Mouse (Mus musculus) cerebral cortex, adult 2 months (tissue): ENCODE results near the gene Klhl35.

Experiments used
- WGBS: fragments of 180-500 bp; shearing (Covaris S2); methylation state at CpG from one replicate; pipeline ENCODE4 v1.1.7; 2018; 5-methylcytosine and 5-hydroxymethylcytosine counted together

Klhl35 gene

DNA sequence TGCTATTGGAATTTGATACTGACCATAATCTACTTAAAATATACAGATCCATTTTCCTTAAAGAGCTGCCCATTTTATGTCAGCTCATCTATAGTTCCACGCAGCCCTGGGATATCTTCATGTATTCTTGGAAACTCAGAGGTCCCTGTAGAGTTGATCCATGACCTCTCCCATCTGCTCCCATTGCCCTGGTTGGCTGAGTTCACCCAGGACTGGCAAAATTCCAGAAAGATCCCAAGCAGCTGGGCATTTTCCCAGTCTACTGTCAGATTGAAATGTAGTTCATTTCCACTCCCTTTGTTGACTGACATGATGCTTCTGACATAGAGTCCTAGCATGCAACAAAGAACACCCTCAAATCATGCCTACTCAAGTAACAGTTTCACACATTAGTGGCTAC, 33.3 kb downstream of the Klhl35 start:
- 72% methylated on average over 1 of the region's 1 CpGs for WGBS

DNA sequence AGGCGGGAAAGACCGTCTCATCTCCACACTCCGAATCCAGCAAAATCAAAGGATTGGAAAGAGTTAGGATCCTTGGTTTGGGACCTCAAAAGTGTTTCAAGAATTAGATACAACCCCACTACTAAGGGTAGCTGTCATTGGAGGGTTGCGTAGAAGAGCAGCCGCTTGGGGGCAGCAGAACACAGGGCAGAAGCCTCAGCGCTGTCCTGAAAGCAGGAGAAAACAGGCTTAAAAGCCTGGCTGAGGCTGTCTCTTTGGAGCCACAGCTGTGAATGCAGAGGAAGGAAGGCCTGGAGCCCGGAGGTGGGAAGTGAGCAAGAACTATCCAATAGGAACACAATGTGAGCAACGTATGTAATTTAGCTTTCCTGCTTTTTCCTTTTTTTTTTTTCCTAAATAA, 34.4 kb downstream of the Klhl35 start:
- 7% methylated on average over 8 of the region's 8 CpGs for WGBS

DNA sequence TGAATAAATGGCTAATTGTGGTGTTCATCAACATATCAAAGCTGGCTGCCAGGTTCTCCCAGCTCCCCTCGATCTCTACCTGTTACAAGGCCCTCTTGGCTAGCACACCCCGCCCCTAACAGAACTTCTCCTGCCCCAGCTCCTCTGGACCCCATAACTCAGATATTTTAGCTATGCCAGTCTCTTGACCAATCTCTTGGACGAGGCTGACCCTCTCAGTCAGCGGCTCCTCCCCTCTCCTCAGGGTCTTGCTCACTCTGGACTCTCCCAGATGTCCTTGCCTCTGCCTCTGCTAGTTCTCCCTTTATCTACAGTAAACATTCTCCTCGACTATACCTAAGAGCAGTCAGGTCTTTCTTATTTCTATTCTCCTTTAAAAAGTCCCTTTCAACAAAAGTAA, 34.9 kb downstream of the Klhl35 start:
- WGBS: 60% methylated on average over 5 of the region's 5 CpGs

DNA sequence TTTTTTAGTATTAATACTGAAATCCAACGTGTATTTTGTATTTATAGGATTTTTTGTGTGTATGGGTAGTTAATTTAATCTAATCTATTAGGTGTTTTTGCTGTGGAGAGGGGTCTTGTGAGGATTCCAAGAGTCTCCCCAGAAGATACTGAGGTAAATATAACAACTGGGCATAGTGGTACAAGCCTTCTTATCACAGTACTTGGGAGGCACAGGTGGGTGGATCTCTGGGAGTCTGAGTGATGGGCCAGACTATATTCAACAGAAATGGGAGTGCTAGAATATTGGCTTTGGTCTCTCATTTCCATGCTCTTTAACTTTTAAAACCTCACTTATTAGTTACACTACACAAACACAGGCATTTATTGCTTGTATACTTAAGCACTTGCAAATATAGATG, 35.3 kb downstream of the Klhl35 start:
- 82% methylated on average over 1 of the region's 1 CpGs for WGBS

DNA sequence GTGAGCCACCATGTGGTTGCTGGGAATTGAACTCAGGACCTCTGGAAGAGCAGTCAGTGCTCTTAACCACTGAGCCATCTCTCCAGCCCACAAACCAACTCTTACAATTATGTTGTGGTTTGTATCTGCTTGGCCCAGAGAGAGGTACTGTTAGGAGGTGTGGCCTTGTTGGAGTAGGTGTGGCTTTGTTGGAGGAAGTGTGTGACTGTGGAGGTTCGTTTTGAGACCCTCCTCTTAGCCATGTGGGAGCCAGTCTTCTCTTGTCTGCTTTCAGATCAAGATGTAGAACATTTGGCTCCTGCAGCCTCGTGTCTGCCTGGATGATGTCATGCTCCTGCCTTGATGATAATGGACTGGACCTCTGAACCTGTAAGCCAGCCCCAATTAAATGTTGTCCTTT, 42.4 kb downstream of the Klhl35 start:
- 45% methylated on average over 2 of the region's 2 CpGs for WGBS

DNA sequence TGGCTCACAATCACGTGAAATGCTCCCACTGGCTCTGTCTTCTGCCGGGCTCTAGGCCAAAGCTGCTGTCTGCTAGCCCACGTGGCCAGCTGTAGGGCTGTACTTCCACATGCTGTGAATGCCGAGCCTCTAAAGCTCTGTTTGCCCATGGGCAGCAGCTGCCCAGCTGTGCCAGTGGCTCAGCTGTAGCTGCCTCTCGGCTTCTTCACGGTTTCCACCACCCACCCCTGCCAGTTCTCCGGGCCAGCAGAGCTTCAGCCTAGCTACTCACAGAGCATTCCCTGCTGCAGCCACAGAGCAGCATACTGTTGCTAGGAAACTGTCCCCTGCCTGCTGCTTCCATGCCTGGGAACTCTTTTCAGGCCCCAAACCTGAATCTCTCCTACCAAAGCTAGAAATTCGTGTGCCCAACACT, 44.3 kb downstream of the Klhl35 start:
- WGBS: 3% methylated on average over 8 of the region's 8 CpGs

DNA sequence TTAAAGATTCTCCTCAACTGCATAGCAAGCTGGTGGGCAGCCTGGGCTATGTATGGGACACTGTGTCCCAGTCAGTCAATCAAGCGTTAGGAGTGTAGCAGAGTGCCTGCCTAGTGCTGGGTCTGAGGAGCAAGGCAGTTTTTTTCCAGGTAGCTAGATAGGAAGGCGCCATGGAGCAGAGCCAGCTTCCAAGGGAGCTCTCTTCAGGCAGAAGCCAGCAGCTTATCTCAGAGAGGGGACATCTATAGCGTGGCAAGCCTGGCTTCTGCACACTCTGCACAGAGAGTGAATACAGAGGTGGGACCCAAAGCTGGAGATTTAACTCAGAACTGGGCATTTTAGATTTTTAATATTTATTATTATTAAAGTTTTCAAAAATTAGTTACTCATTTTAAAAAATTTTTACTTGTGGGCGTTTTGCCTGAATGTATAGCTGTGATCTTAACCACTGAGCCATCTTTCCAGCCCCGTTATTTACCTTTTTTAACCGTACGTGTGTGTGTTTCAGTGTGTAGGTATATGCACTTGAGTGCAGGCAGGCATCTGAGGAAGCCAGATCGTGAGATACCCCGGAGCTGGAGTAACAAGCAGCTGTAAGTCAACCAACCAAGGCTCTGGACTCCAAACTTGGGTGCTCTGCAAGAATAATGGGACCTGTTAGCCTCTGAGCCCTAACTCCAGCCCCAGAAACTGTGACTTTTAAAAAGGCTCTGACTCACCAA, 50.4 kb downstream of the Klhl35 start:
- WGBS: 93% methylated on average over 9 of the region's 9 CpGs

DNA sequence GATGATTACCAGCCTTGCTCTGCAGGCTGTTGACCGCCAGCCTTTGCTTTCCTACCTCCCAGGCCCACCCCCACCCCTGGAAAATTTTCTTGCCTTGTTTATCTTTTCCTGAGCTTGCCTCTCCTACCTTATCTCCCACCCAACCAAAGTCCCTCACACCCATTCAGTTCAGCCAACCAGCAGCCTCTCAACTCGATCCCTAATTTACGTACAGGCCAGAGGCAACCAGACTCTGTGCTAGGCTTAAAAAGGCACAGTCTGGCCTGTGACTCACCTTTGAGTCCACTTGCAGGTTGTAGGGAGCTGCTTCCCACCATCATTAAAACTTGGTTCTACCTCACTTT, 51.0 kb downstream of the Klhl35 start:
- WGBS: 97% methylated on average over 3 of the region's 3 CpGs

DNA sequence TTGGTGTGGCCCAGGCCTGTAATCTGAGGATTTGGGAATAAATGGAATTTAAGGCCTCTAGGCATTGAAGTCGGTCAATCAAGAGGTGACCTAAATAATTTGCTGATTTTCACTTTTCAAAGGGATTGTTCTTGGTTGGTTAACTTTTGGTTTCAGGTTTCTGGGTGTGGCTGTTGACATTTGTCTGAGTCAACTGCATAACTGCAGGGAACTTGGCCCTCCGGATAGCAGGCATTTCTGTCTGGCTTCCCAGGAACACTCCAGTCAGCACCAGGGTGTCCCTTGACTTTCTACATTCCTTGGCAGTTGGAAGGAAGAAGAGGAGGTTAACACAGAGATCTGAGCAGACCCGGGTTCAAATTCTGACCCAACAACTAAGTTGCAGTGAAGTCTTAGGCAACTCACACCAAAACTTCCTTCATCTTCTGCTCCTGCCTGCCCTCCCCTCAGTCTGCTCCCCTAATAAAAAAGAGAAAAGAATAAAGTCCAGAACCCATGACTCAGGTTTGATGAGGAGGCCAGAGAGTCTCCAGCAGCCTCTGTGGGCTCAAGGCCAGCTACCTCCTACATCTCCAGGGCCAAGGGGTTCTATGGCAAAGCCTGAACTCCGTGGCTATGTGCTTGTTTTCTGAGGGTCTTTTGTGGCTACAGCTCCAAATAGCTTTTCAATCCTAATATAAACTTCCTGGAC, 53.3 kb downstream of the Klhl35 start:
- 78% methylated on average over 4 of the region's 4 CpGs for WGBS

DNA sequence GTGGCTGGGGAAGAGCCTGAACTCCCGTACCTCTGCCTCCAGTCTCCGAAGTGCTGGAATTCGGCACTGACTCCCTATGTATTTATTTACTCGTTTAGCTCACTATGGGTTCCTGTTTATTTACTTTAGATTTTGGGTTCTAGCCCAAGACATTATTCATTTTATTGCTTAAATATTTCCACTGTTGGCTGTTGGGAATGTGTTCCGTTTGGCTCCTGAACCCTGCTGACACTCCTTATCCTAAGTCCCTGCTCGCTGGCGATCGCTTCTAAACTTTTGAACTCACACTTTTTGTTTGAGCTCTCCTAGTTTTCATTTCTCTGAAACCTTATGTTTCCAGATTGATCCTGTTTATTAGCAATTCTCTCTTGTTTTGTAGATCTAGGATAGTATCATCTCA, 57.3 kb downstream of the Klhl35 start:
- 79% methylated on average over 8 of the region's 8 CpGs for WGBS
